Mouse (Mus musculus) forebrain, postnatal 0 days (tissue): ENCODE data around the gene Taok3. TPM values are rescaled to one million over a fixed set of nuclear protein-coding genes. Genes with fewer than 3 reads are reported as not detected.

Source experiments
- ATAC-seq: fragments of 200-750 bp; cut with Nextera tagmentation; 2 replicates; pipeline ENCODE4 v1.8.0; 2017; ENCODE audit warnings: mild to moderate bottlenecking, moderate library complexity
- DNase-seq: peaks from one replicate; pipeline ENCODE4 v3.0.0-alpha.2; 2015
- H3K27ac ChIP-seq: fragments of 300-500 bp; sonication (generic); 2 replicates; pipeline ENCODE4 v1.5.1; 2014; ENCODE audit warnings: low read depth, mild to moderate bottlenecking, antibody characterized with exemption, low read length, moderate library complexity, mixed read lengths
- H3K27me3 ChIP-seq: fragments of 300-500 bp; sonication (generic); 2 replicates; pipeline ENCODE4 v1.6.1; 2014; ENCODE audit warnings: mild to moderate bottlenecking, low read length, mixed read lengths; ENCODE audit not compliant: insufficient read depth
- H3K36me3 ChIP-seq: fragments of 300-500 bp; sonication (generic); 2 replicates; pipeline ENCODE4 v1.6.1; 2014; ENCODE audit warnings: mild to moderate bottlenecking, moderate library complexity; ENCODE audit not compliant: insufficient read depth
- H3K4me1 ChIP-seq: fragments of 300-500 bp; sonication (generic); 2 replicates; pipeline ENCODE4 v1.6.1; 2014; ENCODE audit warnings: antibody characterized with exemption; ENCODE audit not compliant: insufficient read depth
- H3K4me2 ChIP-seq: fragments of 300-500 bp; sonication (generic); 2 replicates; pipeline ENCODE4 v1.6.1; 2014; ENCODE audit warnings: low read depth, mild to moderate bottlenecking, moderate library complexity
- H3K4me3 ChIP-seq: fragments of 300-500 bp; sonication (generic); 2 replicates; pipeline ENCODE4 v1.5.1; 2014; ENCODE audit warnings: low read depth, low read length, mixed read lengths
- H3K9ac ChIP-seq: fragments of 300-500 bp; sonication (generic); 2 replicates; pipeline ENCODE4 v1.6.1; 2014; ENCODE audit warnings: mild to moderate bottlenecking
- H3K9me3 ChIP-seq: fragments of 300-500 bp; sonication (generic); 2 replicates; pipeline ENCODE4 v1.6.1; 2016; ENCODE audit warnings: low read length
- CTCF ChIP-seq: sonication (generic); IDR thresholded peaks from 2 replicates; pipeline ENCODE4 v1.5.1; 2016; ENCODE audit warnings: antibody characterized with exemption, control low read depth, low read depth
- WGBS: fragments of 180-500 bp; shearing (Covaris S2); extraction: QIAGEN DNeasy Blood & Tissue Kit; methylation state at CpG from one replicate; pipeline ENCODE4 v1.1.7; 2014; 5-methylcytosine and 5-hydroxymethylcytosine counted together
- polyA plus RNA-seq: library from polyadenylated mRNA; unstranded; fragments of >200 nt; fragmentation: Nextera tagmentation; extraction: Ambion mirVana; gene quantifications from 2 replicates; pipeline ENCODE4 v1.2.1, GENCODE M21; 2015
- total RNA-seq: library from RNA; depleted of rRNA; stranded (reverse); fragments of >200 nt; gene quantifications from 2 replicates; pipeline ENCODE4 v1.2.3, GENCODE M21; 2014; rRNA removed

The Taok3 gene
- 37.2 TPM in 2 replicates for total RNA-seq
- 40.8 and 57.6 TPM in 2 replicates for polyA plus RNA-seq

GRCm38 (mm10) chr5:117119777-117120488, at the start of gene Taok3:
TSS of gene Taok3 (plus strand) at chr5:117120129.
- no peaks in the 10 kb centered on the region for H3K36me3 ChIP-seq
- H3K4me1 ChIP-seq, result peaks cover 6% of the 10 kb centered on the region; the same call in 1 of the 2 replicates
- no peaks in the 10 kb centered on the region for H3K9me3 ChIP-seq
- peak within 1 kb of the TSS; percentile 96 for H3K4me2 ChIP-seq
- H3K9ac ChIP-seq, result peak within 1 kb of the TSS; percentile 54
- peak; percentile 93 for ATAC-seq
- peak; percentile 10; the same call in 1 of the 2 replicates for TF ChIP-seq CTCF
- peak within 1 kb of the TSS; percentile 77 for H3K4me3 ChIP-seq
- peaks cover 6% of the 10 kb centered on the region; the same call in 1 of the 2 replicates for H3K27me3 ChIP-seq
- DNase-seq, result peak; percentile 98
- under 1% methylated on average over 72 of the region's 74 CpGs for WGBS
- H3K27ac ChIP-seq, result peak within 1 kb of the TSS; percentile 54

GRCm38 (mm10) chr5:117087718-117088117, 32.2 kb upstream of the Taok3 start:
- Histone ChIP-seq H3K9me3 (no peaks in the 10 kb centered on the region), H3K9ac (peak overlapping the region; percentile 37), H3K27me3 (no peaks in the 10 kb centered on the region), H3K27ac (no peak overlapping the region), H3K4me2 (peak overlapping the region; percentile 49), H3K36me3 (peaks cover 14% of the 10 kb centered on the region), H3K4me3 (peak overlapping the region; percentile 17; the same call in 1 of the 2 replicates), H3K4me1 (peaks cover 5% of the 10 kb centered on the region; the same call in 1 of the 2 replicates)
- peak; percentile 67 for TF ChIP-seq CTCF
- DNase-seq (peak; percentile 70), ATAC-seq (peak; percentile 78)
- WGBS, result 7% methylated on average over 13 of the region's 13 CpGs

GRCm38 (mm10) chr5:117089147-117089546, 30.8 kb upstream of the Taok3 start:
- peaks cover 5% of the 10 kb centered on the region; the same call in 1 of the 2 replicates for H3K4me1 ChIP-seq
- DNase-seq (no peak), ATAC-seq (no peak)
- H3K4me2 ChIP-seq, result no peak overlapping the region
- H3K27ac ChIP-seq, result no peak overlapping the region
- WGBS, result 84% methylated on average over 3 of the region's 3 CpGs
- no peaks in the 10 kb centered on the region for H3K9me3 ChIP-seq
- peaks cover 27% of the 10 kb centered on the region for H3K36me3 ChIP-seq
- TF ChIP-seq CTCF, result no peak
- H3K4me3 ChIP-seq, result no peak overlapping the region
- no peaks in the 10 kb centered on the region for H3K27me3 ChIP-seq
- no peak overlapping the region for H3K9ac ChIP-seq

- ATAC-seq, result no peak
- H3K9ac ChIP-seq, result no peak overlapping the region
- no peaks in the 10 kb centered on the region for H3K27me3 ChIP-seq
- peaks cover 5% of the 10 kb centered on the region; the same call in 1 of the 2 replicates for H3K4me1 ChIP-seq
- H3K4me3 ChIP-seq, result no peak overlapping the region
- 33% methylated on average over 5 of the region's 6 CpGs for WGBS
- peaks cover 32% of the 10 kb centered on the region for H3K36me3 ChIP-seq
- H3K27ac ChIP-seq, result no peak overlapping the region
- TF ChIP-seq CTCF, result no peak
- H3K4me2 ChIP-seq, result no peak overlapping the region
- H3K9me3 ChIP-seq, result no peaks in the 10 kb centered on the region
- no peak for DNase-seq
Observed at GRCm38 (mm10) chr5:117089786-117090185, 30.1 kb upstream of the Taok3 start.

- ATAC-seq, result peak; percentile 73
- WGBS, result 41% methylated on average over 7 of the region's 7 CpGs
Observed at GRCm38 (mm10) chr5:117094431-117094830, 25.5 kb upstream of the Taok3 start.

GRCm38 (mm10) chr5:117096716-117097115, 23.2 kb upstream of the Taok3 start:
- Histone ChIP-seq H3K4me1 (no peaks in the 10 kb centered on the region), H3K27me3 (no peaks in the 10 kb centered on the region), H3K4me3 (no peak overlapping the region), H3K27ac (no peak overlapping the region), H3K9ac (no peak overlapping the region), H3K4me2 (no peak overlapping the region), H3K9me3 (no peaks in the 10 kb centered on the region), H3K36me3 (peaks cover 53% of the 10 kb centered on the region)
- DNase-seq (peak; percentile 78), ATAC-seq (no peak)
- peak; percentile 89 for TF ChIP-seq CTCF
- 54% methylated on average over 3 of the region's 3 CpGs for whole genome bisulfite sequencing

More at GRCm38 (mm10) chr5:117094431-117094830, 25.5 kb upstream of the Taok3 start:
- no peak overlapping the region for H3K27ac ChIP-seq
- no peaks in the 10 kb centered on the region for H3K27me3 ChIP-seq
- TF ChIP-seq CTCF, result peak; percentile 80
- no peaks in the 10 kb centered on the region for H3K9me3 ChIP-seq
- H3K4me3 ChIP-seq, result no peak overlapping the region
- H3K4me1 ChIP-seq, result no peaks in the 10 kb centered on the region
- H3K9ac ChIP-seq, result no peak overlapping the region
- peak; percentile 52 for DNase-seq
- peaks cover 41% of the 10 kb centered on the region for H3K36me3 ChIP-seq
- H3K4me2 ChIP-seq, result no peak overlapping the region

- ATAC-seq (no peak), DNase-seq (no peak)
- TF ChIP-seq CTCF, result no peak
- Histone ChIP-seq H3K27ac (no peak overlapping the region), H3K4me2 (no peak overlapping the region), H3K9me3 (no peaks in the 10 kb centered on the region), H3K36me3 (peaks cover 50% of the 10 kb centered on the region), H3K4me1 (no peaks in the 10 kb centered on the region), H3K27me3 (no peaks in the 10 kb centered on the region), H3K4me3 (no peak overlapping the region), H3K9ac (no peak overlapping the region)
- 84% methylated on average over 5 of the region's 5 CpGs for WGBS
Observed at GRCm38 (mm10) chr5:117099008-117099407, 20.9 kb upstream of the Taok3 start.
